Mouse (Mus musculus) retina, embryonic 14.5 days (tissue): ENCODE measurements around the gene 4930451I11Rik.
A peak's percentile ranks its signal among the peaks of the same experiment; 100 is the strongest.

Experiments used
- DNase-seq: peaks from one replicate; pipeline ENCODE4 v3.0.0-alpha.2; 2015; ENCODE audit warnings: low spot score

Gene 4930451I11Rik

GRCm38 (mm10) chr7:126799468-126800268 lies 31.8 kb downstream of the 4930451I11Rik start:
- peak; percentile 89 for DNase-seq

- DNase-seq: peak; percentile 95
Measured at GRCm38 (mm10) chr7:126799050-126799467, 32.4 kb downstream of the 4930451I11Rik start.

GRCm38 (mm10) chr7:126798127-126799049 lies 33.1 kb downstream of the 4930451I11Rik start:
- no peak for DNase-seq

- DNase-seq: peak; percentile 28
Measured at GRCm38 (mm10) chr7:126797411-126798126, 33.9 kb downstream of the 4930451I11Rik start, which contains the start of gene Fam57b. Gene Fam57b (plus strand): TSS chr7:126797668.

GRCm38 (mm10) chr7:126796350-126796932 lies 35.0 kb downstream of the 4930451I11Rik start:
- peak; percentile 54 for DNase-seq

- no peak for DNase-seq
Measured at GRCm38 (mm10) chr7:126795387-126796317, 35.8 kb downstream of the 4930451I11Rik start.

- DNase-seq: no peak
Measured at GRCm38 (mm10) chr7:126794271-126794605, 37.2 kb downstream of the 4930451I11Rik start.

- DNase-seq: no peak
Measured at GRCm38 (mm10) chr7:126793456-126794270, 37.8 kb downstream of the 4930451I11Rik start.

GRCm38 (mm10) chr7:126792721-126793443 lies 38.6 kb downstream of the 4930451I11Rik start:
- DNase-seq: no peak

- peak; percentile 98 for DNase-seq
Measured at GRCm38 (mm10) chr7:126791851-126792720, 39.4 kb downstream of the 4930451I11Rik start, which contains the start of gene Ppp4c. Gene Ppp4c (minus strand): TSS chr7:126792496.

- DNase-seq: no peak
Measured at GRCm38 (mm10) chr7:126789141-126789540, 42.3 kb downstream of the 4930451I11Rik start.

- DNase-seq: no peak
Measured at GRCm38 (mm10) chr7:126786142-126786541, 45.3 kb downstream of the 4930451I11Rik start.

GRCm38 (mm10) chr7:126785056-126785455 lies 46.4 kb downstream of the 4930451I11Rik start:
- DNase-seq: no peak

- no peak for DNase-seq
Measured at GRCm38 (mm10) chr7:126784469-126784868, 47.0 kb downstream of the 4930451I11Rik start.

- DNase-seq: no peak
Measured at GRCm38 (mm10) chr7:126782693-126783092, 48.7 kb downstream of the 4930451I11Rik start.

GRCm38 (mm10) chr7:126781661-126782370 lies 49.6 kb downstream of the 4930451I11Rik start:
- DNase-seq: no peak

- DNase-seq: peak; percentile 54
Measured at GRCm38 (mm10) chr7:126780971-126781635, 50.3 kb downstream of the 4930451I11Rik start, which contains the start of gene Tbx6. Gene Tbx6 (plus strand): TSS chr7:126781483.
